Mouse (Mus musculus): Measurements from ENCODE around the gene 4933434E20Rik. TPM values are rescaled to one million over a fixed set of nuclear protein-coding genes. Genes with fewer than 3 reads are reported as not detected.

The 4933434E20Rik gene
- polyA plus RNA-seq, 1 experiment from 2014 or later, result 103 TPM

GRCm38 (mm10) chr3:90065553-90065952, 14.1 kb downstream of the 4933434E20Rik start:
- H3K4me2 ChIP-seq, result no peak overlapping the region
- no peaks in the 10 kb centered on the region for H3K9me3 ChIP-seq (replicated peaks)
- WGBS (ENCODE audit: insufficient replicate concordance), result 49% methylated on average over 3 of the region's 3 CpGs
- no peak overlapping the region for H3K4me3 ChIP-seq
- no peaks in the 10 kb centered on the region; the same call in 1 of the 2 replicates for H3K4me1 ChIP-seq
- H3K27ac ChIP-seq, result no peak overlapping the region
- no peak overlapping the region for H3K9ac ChIP-seq
- no peak for ATAC-seq
- H3K27me3 ChIP-seq (replicated peaks), result no peaks in the 10 kb centered on the region
- peaks cover 54% of the 10 kb centered on the region for H3K36me3 ChIP-seq

GRCm38 (mm10) chr3:90067851-90068250, 16.4 kb downstream of the 4933434E20Rik start:
- 79% methylated on average over 4 of the region's 4 CpGs for WGBS (ENCODE audit: insufficient replicate concordance)

DNA sequence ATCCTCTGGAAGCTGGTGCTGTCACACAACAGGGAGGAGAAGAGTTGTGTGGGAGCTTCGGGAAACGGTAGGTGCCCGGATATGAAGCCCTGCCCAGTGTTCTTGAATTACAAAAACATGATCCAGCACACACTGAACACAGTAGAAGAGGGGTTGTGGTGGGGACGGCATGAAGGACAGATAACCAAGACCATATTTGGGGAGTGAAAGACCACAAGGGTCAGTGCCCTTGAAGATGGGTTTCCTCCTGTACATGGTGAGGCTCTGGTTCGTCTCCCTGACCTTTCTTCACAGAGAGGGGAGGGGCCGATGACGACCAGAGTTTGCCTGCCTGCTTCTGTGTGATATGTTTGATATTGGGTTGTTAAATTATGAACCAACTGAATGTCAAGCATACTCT, 18.3 kb downstream of the 4933434E20Rik start:
- Histone ChIP-seq H3K9ac (no peak overlapping the region), H3K27ac (no peak overlapping the region), H3K4me2 (no peak overlapping the region), H3K4me3 (no peak overlapping the region), H3K9me3 (replicated peaks) (no peaks in the 10 kb centered on the region), H3K27me3 (replicated peaks) (peaks cover 4% of the 10 kb centered on the region; the same call in 1 of the 2 replicates), H3K36me3 (peaks cover 19% of the 10 kb centered on the region; the same call in 1 of the 2 replicates), H3K4me1 (no peaks in the 10 kb centered on the region; the same call in 1 of the 2 replicates)
- WGBS (ENCODE audit: insufficient replicate concordance), result 49% methylated on average over 7 of the region's 7 CpGs
- no peak for ATAC-seq

More at GRCm38 (mm10) chr3:90067851-90068250, 16.4 kb downstream of the 4933434E20Rik start:
- Histone ChIP-seq H3K4me1 (no peaks in the 10 kb centered on the region; the same call in 1 of the 2 replicates), H3K36me3 (peaks cover 31% of the 10 kb centered on the region), H3K27ac (no peak overlapping the region), H3K4me3 (no peak overlapping the region), H3K4me2 (no peak overlapping the region), H3K27me3 (replicated peaks) (peaks cover 4% of the 10 kb centered on the region; the same call in 1 of the 2 replicates), H3K9ac (no peak overlapping the region), H3K9me3 (replicated peaks) (no peaks in the 10 kb centered on the region)
- no peak for ATAC-seq

GRCm38 (mm10) chr3:90072294-90072693, 20.9 kb downstream of the 4933434E20Rik start, which contains the start of gene Tpm3:
Gene Tpm3 (plus strand): TSS chr3:90072649.
- WGBS (ENCODE audit: insufficient replicate concordance), result 42% methylated on average over 4 of the region's 4 CpGs
- H3K4me1 ChIP-seq, result peaks cover 5% of the 10 kb centered on the region
- H3K36me3 ChIP-seq, result no peaks in the 10 kb centered on the region
- H3K9ac ChIP-seq, result no peak within 1 kb of the TSS
- H3K27me3 ChIP-seq (replicated peaks), result peaks cover 4% of the 10 kb centered on the region; the same call in 1 of the 2 replicates
- H3K27ac ChIP-seq, result no peak within 1 kb of the TSS
- no peaks in the 10 kb centered on the region for H3K9me3 ChIP-seq (replicated peaks)
- no peak within 1 kb of the TSS for H3K4me2 ChIP-seq
- ATAC-seq, result no peak
- no peak within 1 kb of the TSS for H3K4me3 ChIP-seq

DNA sequence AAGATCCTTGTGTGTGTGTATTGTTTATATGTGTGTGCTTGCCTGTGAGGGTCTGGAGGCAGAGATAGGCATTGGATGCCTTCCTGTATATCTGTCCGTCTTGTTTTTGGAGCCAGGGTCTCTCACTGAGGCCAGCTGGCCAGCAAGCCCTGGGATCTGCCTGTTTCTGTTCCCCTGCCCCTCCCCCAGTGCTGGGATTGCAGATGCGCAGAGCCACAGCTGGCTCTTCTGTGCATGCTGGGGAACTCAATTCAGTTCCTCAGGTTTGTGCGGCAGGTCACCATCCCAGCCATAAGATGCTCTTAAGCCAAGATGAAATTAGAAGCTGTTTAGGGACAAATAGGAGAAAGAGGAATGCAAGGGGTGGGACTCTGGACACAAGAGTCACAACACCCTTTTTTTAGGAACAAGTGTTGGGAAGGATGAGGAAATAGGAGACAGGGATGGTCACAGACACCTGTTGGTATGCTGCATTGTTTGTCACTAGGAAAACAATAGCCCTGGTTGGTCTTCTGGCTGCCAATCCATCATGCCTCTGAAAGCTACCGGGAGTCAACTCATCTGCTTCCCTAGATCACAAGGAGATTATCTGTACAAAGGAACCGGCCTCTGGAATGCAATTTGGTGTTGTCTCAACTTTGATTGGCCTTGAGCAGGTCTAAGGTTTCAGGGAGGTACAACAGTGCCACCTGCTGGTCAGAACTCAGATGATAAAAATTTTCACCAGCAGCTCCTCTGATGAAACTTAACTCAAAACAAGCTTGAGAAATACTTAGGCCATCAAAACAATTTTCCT, 25.7 kb downstream of the 4933434E20Rik start:
- WGBS (ENCODE audit: insufficient replicate concordance), result 20% methylated on average over 5 of the region's 5 CpGs
- no peak for ATAC-seq
- H3K4me3 ChIP-seq, result no peak overlapping the region

DNA sequence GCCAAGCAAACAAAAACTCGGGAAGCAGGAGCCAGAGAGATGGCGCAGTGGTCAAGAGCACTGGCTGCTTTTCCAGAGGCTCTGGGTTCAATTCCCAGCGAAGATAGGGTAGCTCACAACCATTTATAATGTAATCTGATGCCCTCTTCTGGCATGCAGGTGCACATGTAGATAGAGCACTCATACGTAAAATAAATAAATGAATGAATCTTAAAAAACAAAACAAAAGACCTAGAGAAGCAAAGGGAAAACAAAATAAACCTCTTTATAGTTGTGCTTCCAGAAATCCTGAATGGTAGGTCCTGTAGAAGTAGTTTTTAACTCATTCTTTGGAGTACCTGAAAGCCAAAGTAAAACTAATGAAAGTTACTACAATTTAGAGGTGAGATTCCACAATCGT, 26.8 kb downstream of the 4933434E20Rik start:
- no peaks in the 10 kb centered on the region for H3K9me3 ChIP-seq (replicated peaks)
- H3K27me3 ChIP-seq (replicated peaks), result no peaks in the 10 kb centered on the region
- ATAC-seq, result no peak
- 43% methylated on average over 5 of the region's 5 CpGs for WGBS (ENCODE audit: insufficient replicate concordance)
- H3K9ac ChIP-seq, result no peak overlapping the region
- no peak overlapping the region for H3K27ac ChIP-seq
- no peak overlapping the region for H3K4me3 ChIP-seq
- peak overlapping the region; percentile 94; the same call in 1 of the 2 replicates for H3K4me2 ChIP-seq
- H3K4me1 ChIP-seq, result peaks cover 53% of the 10 kb centered on the region
- peaks cover 7% of the 10 kb centered on the region for H3K36me3 ChIP-seq

More for the DNA sequence above, 25.7 kb downstream of the 4933434E20Rik start:
- H3K27ac ChIP-seq, result no peak overlapping the region
- H3K4me1 ChIP-seq, result peaks cover 42% of the 10 kb centered on the region
- H3K4me2 ChIP-seq, result no peak overlapping the region
- H3K9ac ChIP-seq, result no peak overlapping the region
- no peaks in the 10 kb centered on the region for H3K9me3 ChIP-seq (replicated peaks)
- H3K36me3 ChIP-seq, result 0 out of 2 replicates have a peak, but pooled peaks cover 3% of the 10 kb centered on the region
- H3K27me3 ChIP-seq (replicated peaks), result peaks cover 4% of the 10 kb centered on the region; the same call in 1 of the 2 replicates

DNA sequence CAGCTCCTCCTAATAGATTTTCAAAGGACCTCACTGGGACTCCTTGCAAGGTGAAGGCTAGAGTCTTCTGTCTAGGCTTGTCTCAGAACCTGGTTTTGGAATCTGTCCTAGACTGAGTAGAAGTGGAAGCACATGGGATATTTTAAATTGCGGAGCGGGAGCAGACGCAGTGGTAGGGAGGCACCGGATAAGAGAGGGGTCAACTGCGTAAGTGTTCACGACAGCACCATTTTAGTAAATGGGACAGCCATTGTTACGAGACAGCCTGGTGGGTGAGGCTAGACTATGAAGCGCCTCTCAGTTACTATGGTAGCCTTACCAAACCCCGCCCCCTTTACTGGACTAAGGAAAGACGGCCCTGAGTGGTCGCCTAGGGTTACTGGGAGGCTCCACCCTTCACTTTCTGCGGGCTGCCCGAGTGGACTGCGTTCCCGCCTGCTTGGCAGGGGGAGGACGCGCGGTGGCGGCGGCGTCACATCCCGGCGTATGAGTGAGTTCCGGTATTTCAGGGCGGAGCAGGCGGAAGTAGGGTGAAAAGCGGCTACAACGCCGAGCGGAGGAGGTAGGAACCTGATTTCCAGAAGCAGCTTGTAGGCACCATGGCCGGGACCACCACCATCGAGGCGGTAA, 27.8 kb downstream of the 4933434E20Rik start:
- Histone ChIP-seq H3K27ac (peak overlapping the region; percentile 97), H3K4me3 (peak overlapping the region; percentile 74), H3K9ac (peak overlapping the region; percentile 86), H3K9me3 (replicated peaks) (no peaks in the 10 kb centered on the region), H3K27me3 (replicated peaks) (no peaks in the 10 kb centered on the region), H3K4me2 (peak overlapping the region; percentile 94), H3K36me3 (peaks cover 8% of the 10 kb centered on the region), H3K4me1 (peaks cover 63% of the 10 kb centered on the region)
- ATAC-seq, result peak; percentile 94
- WGBS (ENCODE audit: insufficient replicate concordance), result 2% methylated on average over 33 of the region's 33 CpGs

DNA sequence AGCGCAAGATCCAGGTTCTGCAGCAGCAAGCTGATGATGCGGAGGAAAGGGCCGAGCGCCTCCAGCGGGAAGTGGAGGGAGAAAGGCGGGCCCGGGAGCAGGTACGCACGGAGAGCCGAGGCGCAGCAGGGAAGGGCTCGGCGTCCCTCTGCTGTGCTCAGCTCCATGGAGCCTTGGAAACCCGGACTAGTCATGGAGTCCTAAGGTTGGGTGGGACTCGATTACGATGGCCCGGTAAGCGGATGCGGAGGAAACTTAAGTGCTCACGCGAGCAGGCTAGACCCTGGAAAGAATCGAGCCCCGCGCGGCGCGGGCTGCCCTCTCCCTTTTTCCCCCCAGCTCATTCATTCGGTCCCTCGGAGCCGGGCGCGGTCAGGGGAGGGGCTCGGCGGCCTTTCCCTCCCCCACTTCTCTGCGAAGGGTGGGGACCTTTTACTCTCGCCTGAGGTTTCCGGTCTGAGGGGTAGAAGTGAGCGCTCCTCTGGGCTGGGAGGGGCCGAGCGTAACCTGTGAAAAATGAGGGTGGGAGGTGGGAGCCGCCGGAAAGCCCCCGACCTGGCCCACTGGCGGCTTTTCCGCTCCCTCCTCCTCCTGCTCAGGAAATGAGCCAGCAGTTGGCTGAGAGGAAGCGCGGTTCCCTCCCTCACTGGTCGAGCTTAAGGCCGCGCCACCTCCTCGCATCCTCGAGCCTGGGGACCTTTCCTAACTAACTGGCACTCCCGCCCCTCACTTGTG, 28.5 kb downstream of the 4933434E20Rik start:
- Histone ChIP-seq H3K4me2 (peak overlapping the region; percentile 94), H3K4me3 (peak overlapping the region; percentile 74), H3K27me3 (replicated peaks) (no peaks in the 10 kb centered on the region), H3K27ac (peak overlapping the region; percentile 97), H3K36me3 (peaks cover 11% of the 10 kb centered on the region), H3K9me3 (replicated peaks) (no peaks in the 10 kb centered on the region), H3K4me1 (peaks cover 70% of the 10 kb centered on the region), H3K9ac (peak overlapping the region; percentile 86)
- peak; percentile 68 for ATAC-seq
- under 1% methylated on average over 53 of the region's 53 CpGs for WGBS (ENCODE audit: insufficient replicate concordance)

DNA sequence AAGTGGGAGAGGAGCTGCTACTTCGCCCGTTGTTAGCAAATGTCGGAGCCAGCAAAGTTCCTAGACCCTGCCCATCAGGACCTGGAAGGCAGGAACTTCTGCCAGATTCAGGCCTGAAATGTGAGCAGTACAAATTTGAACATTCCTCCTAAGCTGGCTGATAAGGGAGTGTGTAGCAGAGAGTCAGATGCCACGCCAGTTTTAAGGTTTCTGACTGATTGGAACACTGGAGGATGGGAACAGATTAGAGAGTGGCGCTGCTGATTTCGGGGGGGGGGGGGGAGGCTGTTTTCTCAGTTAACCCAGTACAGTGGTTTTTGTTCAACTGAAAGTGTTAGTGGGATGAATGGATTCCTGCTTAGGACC, 29.0 kb downstream of the 4933434E20Rik start:
- no peaks in the 10 kb centered on the region for H3K27me3 ChIP-seq (replicated peaks)
- peak overlapping the region; percentile 94 for H3K4me2 ChIP-seq
- H3K9ac ChIP-seq, result peak overlapping the region; percentile 86
- peak overlapping the region; percentile 74 for H3K4me3 ChIP-seq
- no peaks in the 10 kb centered on the region for H3K9me3 ChIP-seq (replicated peaks)
- under 1% methylated on average over 6 of the region's 6 CpGs for WGBS (ENCODE audit: insufficient replicate concordance)
- peaks cover 11% of the 10 kb centered on the region for H3K36me3 ChIP-seq
- no peak; the same call in 1 of the 2 replicates for ATAC-seq
- H3K27ac ChIP-seq, result peak overlapping the region; percentile 97
- H3K4me1 ChIP-seq, result peaks cover 76% of the 10 kb centered on the region

GRCm38 (mm10) chr3:90081365-90082240, 30.2 kb downstream of the 4933434E20Rik start:
- Histone ChIP-seq H3K9me3 (replicated peaks) (no peaks in the 10 kb centered on the region), H3K27me3 (replicated peaks) (no peaks in the 10 kb centered on the region), H3K4me1 (peaks cover 85% of the 10 kb centered on the region), H3K36me3 (peaks cover 20% of the 10 kb centered on the region), H3K9ac (peak overlapping the region; percentile 49), H3K4me3 (peak overlapping the region; percentile 74), H3K27ac (peak overlapping the region; percentile 78), H3K4me2 (peak overlapping the region; percentile 94)
- 41% methylated on average over 5 of the region's 5 CpGs for WGBS (ENCODE audit: insufficient replicate concordance)
- ATAC-seq, result no peak

GRCm38 (mm10) chr3:90083034-90083433, 31.6 kb downstream of the 4933434E20Rik start:
- H3K36me3 ChIP-seq, result peaks cover 34% of the 10 kb centered on the region
- no peak for ATAC-seq
- peaks cover 73% of the 10 kb centered on the region for H3K4me1 ChIP-seq
- H3K9me3 ChIP-seq (replicated peaks), result no peaks in the 10 kb centered on the region
- H3K9ac ChIP-seq, result no peak overlapping the region
- no peaks in the 10 kb centered on the region for H3K27me3 ChIP-seq (replicated peaks)
- peak overlapping the region; percentile 94 for H3K4me2 ChIP-seq
- 45% methylated on average over 5 of the region's 5 CpGs for WGBS (ENCODE audit: insufficient replicate concordance)
- peak overlapping the region; percentile 78 for H3K27ac ChIP-seq
- H3K4me3 ChIP-seq, result peak overlapping the region; percentile 12; the same call in 1 of the 2 replicates

Data from liver, embryonic 12.5 days (tissue).